ENCODE assay signal across 8 mouse cellular contexts in genomic region chr11:107044321-107044720, GRCm38 (mm10). TPM values are rescaled to one million over a fixed set of nuclear protein-coding genes. Genes with fewer than 3 reads are reported as not detected.
DNase-seq lines count a peak whose midpoint lies in the region; ATAC-seq lines count a peak whose summit lies in the region.

No protein-coding gene starts in this region.

- H3K27ac ChIP-seq in midbrain, embryonic 11.5 days (ENCODE audit: low read depth, low read length), result no peak overlapping the region
- no peak overlapping the region for H3K27ac ChIP-seq in midbrain, embryonic 16.5 days (ENCODE audit: low read length)

- peak; percentile 91 for DNase-seq in midbrain, embryonic 11.5 days (ENCODE audit: low spot score, missing footprints)
- peak; percentile 57 for DNase-seq in WW6 (ENCODE audit: low read depth, low spot score)
- DNase-seq in cerebellum, postnatal 36 days, result peak; percentile 82
- peak; percentile 67 to 73 for DNase-seq in heart, postnatal 36 days
- peak; percentile 67 to 82 for DNase-seq in left cerebral cortex, postnatal 25 days (ENCODE audit: low spot score in 2 of 2)
- DNase-seq in natural killer cell, adult 2 months (ENCODE audit: low spot score in 2 of 2), result peak; percentile 59 to 73
- peak; percentile 25 to 69 for DNase-seq in thymus, postnatal 10 days (ENCODE audit: low spot score in 2 of 2)

- no peaks in the 10 kb centered on the region for H3K4me1 ChIP-seq in midbrain, embryonic 11.5 days (ENCODE audit: control insufficient read depth, insufficient read depth, low read length)
- no peaks in the 10 kb centered on the region for H3K4me1 ChIP-seq in midbrain, embryonic 16.5 days (ENCODE audit: control insufficient read depth, insufficient read depth, low read length)

- H3K9ac ChIP-seq in midbrain, embryonic 11.5 days (ENCODE audit: low read length), result no peak overlapping the region
- no peak overlapping the region for H3K9ac ChIP-seq in midbrain, embryonic 16.5 days (ENCODE audit: low read depth, low read length)

- WGBS in midbrain, embryonic 11.5 days, result 65% methylated on average over 5 of the region's 5 CpGs
- WGBS in midbrain, embryonic 16.5 days, result 56% methylated on average over 5 of the region's 5 CpGs

- intact Hi-C loops in heart, postnatal 36 days (cut with DNase I), result loop anchor here (1.0 to 5.0 kb wide), 2 partner anchors 45 to 192 kb away; partner anchors contain the start of gene Kpna2
- intact Hi-C loops in left cerebral cortex, postnatal 25 days (cut with DNase I), result no loop called here

- H3K9me3 ChIP-seq in midbrain, embryonic 11.5 days (ENCODE audit: control insufficient read depth, low read length), result no peaks in the 10 kb centered on the region
- H3K9me3 ChIP-seq in midbrain, embryonic 16.5 days (replicated peaks; ENCODE audit: control insufficient read depth, low read length, poor library complexity, severe bottlenecking), result no peaks in the 10 kb centered on the region

- H3K4me3 ChIP-seq in midbrain, embryonic 11.5 days (ENCODE audit: low read depth, low read length), result no peak overlapping the region
- no peak overlapping the region for H3K4me3 ChIP-seq in midbrain, embryonic 16.5 days (ENCODE audit: low read depth, low read length)

- H3K36me3 ChIP-seq in midbrain, embryonic 11.5 days (ENCODE audit: control insufficient read depth, insufficient read depth, low read length), result peaks cover 26% of the 10 kb centered on the region
- peaks cover 33% of the 10 kb centered on the region for H3K36me3 ChIP-seq in midbrain, embryonic 16.5 days (ENCODE audit: control insufficient read depth, insufficient read depth, low read length)

- no peak overlapping the region for H3K4me2 ChIP-seq in midbrain, embryonic 11.5 days
- no peak overlapping the region for H3K4me2 ChIP-seq in midbrain, embryonic 16.5 days (ENCODE audit: low read length)

- H3K27me3 ChIP-seq in midbrain, embryonic 11.5 days (ENCODE audit: control insufficient read depth, insufficient read depth, low read length), result no peaks in the 10 kb centered on the region
- H3K27me3 ChIP-seq in midbrain, embryonic 16.5 days (ENCODE audit: control insufficient read depth, insufficient read depth, low read depth, low read length), result no peaks in the 10 kb centered on the region

- ATAC-seq in midbrain, embryonic 11.5 days (ENCODE audit: low FRiP score), result no peak
- no peak for ATAC-seq in midbrain, embryonic 16.5 days

RNA-seq across cellular contexts. Expression of gene 1810010H24Rik, which starts 18.8 kb away (rescaled TPM):
- polyA plus RNA-seq in midbrain, embryonic 11.5 days (2014; fragmentation: Nextera tagmentation; extraction: Ambion mirVana), result 3.6 and 4.1 TPM in 2 replicates
- 5.8 and 6.8 TPM in 2 replicates for polyA plus RNA-seq in midbrain, embryonic 16.5 days (2015; fragmentation: Nextera tagmentation; extraction: Ambion mirVana)
- 1 to 10 TPM; 2.0 to 2.3 TPM for total RNA-seq in heart, postnatal 36 days (2021)
- total RNA-seq in left cerebral cortex, postnatal 25 days (2021), result 1 to 10 TPM; 2.9 to 4.6 TPM

RNA-seq across cellular contexts. Expression of gene Kpna2, which starts 45.0 kb away (rescaled TPM):
- polyA plus RNA-seq in midbrain, embryonic 11.5 days (2014; fragmentation: Nextera tagmentation; extraction: Ambion mirVana), result 740 and 767 TPM in 2 replicates
- polyA plus RNA-seq in midbrain, embryonic 16.5 days (2015; fragmentation: Nextera tagmentation; extraction: Ambion mirVana), result 137 and 153 TPM in 2 replicates
- 10 to 100 TPM; 60.8 to 67.1 TPM for total RNA-seq in heart, postnatal 36 days (2021)
- total RNA-seq in left cerebral cortex, postnatal 25 days (2021), result 10 to 100 TPM; 23.7 to 29.3 TPM
